Mouse (Mus musculus) stomach, postnatal 0 days (tissue): ENCODE data around the gene Fbxl21.

Experiments
- CTCF ChIP-seq: IDR thresholded peaks from 2 replicates; pipeline ENCODE4 v1.5.1; 2016; ENCODE audit warnings: antibody characterized with exemption, low read depth, mild to moderate bottlenecking, moderate library complexity
- EP300 ChIP-seq: optimal IDR thresholded peaks from 2 replicates; pipeline ENCODE3; 2016; ENCODE audit warnings: antibody characterized with exemption

- TF ChIP-seq EP300 (no peak), CTCF (no peak)
These were observed 34.3 kb upstream of the Fbxl21 start for GRCm38 (mm10) chr13:56488012-56488411.
